Mouse (Mus musculus) thymus, postnatal 0 days (tissue): Measurements from ENCODE around the gene Gm3402. TPM values are rescaled to one million over a fixed set of nuclear protein-coding genes. Genes with fewer than 3 reads are reported as not detected.
"Not testable (repeated sequence)": the region's sequence is repeated elsewhere in the genome, so short reads cannot be mapped to it uniquely, and the experiment has no call there.

ENCODE experiments used
- DNase-seq: peaks from one replicate; pipeline ENCODE4 v3.0.0-alpha.2; 2015; ENCODE audit warnings: low spot score
- polyA plus RNA-seq: library from polyadenylated mRNA; unstranded; fragments of >200 nt; fragmentation: Nextera tagmentation; extraction: Ambion mirVana; gene quantifications from 2 replicates; pipeline ENCODE4 v1.2.1, GENCODE M21; 2015

Gm3402 gene
- polyA plus RNA-seq: not detected in 2 replicates

DNA sequence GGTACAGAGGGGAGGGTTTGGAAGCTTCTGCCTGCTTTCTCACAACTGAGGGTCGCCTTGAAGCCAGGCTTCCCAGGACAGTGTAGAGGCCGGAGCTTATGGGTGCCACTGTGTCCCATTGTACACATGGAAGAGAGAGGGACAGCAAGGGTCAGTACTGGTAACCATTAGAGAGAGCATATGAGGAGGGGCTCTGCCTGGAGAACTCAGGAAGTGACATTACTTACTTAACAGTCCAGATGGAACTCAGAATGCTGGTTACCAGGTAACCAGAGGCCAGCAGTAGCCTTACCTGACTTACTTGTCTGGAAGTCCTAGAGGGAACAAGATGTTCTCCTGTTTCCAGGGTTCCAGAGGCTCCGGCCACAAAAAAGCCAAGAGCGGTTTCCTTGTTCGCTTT is at the start of gene Gm3402:
Gene Gm3402 (plus strand): TSS at position 301 of the 400 bp plus-strand sequence.
- not testable (repeated sequence) for DNase-seq

DNA sequence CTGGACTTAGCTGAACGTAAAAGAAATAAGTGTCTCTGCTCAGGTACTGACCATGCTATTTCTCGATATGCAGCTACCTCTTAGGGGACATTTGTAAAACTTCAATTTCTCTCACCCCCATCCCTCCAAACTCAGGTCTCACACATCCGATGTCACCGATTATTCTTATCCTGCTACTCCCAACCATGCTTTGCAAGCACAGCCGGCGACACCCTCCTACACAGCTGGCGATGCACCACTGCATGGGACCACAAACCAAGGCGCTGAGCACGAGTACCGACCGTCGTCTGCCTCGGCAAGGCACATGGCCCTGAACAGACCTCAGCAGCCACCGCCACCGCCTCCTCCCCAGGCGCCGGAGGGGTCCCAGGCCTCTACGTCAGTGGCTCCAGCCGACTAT is 47.3 kb upstream of the Gm3402 start:
- no peak for DNase-seq

DNA sequence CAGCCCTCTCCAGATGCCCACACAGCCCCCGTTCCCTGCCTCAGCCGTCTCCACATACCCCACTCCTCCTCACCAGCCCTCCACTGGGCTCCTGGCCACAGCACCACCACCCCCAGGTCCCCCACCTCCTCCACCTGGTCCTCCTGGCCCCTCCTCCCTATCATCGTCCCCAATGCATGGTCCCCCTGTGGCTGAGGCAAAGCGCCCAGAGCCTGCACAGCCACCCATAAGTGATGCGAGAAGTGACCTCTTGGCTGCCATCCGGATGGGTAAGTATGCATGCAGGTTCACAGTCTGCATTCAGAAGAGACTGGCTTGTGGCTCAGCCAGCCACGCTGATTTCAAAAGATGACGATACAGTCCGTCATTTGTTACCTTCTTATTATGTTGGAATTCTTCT is 45.6 kb upstream of the Gm3402 start:
- no peak for DNase-seq

DNA sequence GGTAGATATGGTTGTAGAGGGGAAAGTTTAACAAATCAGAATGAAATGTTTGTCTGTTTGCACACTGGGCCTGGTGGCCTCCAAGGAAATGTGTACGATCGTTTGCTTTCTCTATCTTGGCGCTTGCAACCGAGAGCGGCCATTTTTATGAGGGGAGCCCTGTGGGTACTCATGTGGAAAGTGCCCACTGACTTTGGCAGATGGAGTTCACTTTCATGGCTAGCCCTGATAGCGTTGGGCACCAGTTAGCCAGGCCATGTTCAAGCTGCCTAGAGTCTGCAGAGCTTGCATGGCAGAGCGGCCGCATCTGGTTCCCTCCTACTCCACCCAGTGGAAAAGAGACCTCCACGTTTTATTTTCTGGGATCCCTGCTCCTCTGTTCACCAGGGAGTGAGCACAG is 43.1 kb upstream of the Gm3402 start:
- DNase-seq: no peak

DNA sequence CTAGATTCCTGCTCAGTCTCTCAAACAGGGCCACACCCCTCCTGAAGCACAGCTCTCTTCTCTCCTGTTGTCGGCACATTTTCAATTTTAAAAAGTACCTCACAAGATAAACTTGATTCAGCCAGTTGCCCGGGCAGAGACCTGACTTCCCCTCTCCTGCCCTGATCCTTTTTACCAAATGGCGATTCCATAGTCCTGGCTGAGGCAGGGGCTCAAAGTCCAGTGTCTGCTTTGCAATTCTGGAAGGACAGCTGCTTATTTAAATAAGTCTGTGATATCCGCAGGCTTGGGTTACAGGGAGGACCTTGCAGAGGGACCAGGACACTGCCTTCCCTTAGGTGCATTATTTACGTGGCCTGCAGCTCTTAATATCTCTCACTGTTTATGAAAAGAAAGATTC is 42.6 kb upstream of the Gm3402 start:
- DNase-seq: no peak

DNA sequence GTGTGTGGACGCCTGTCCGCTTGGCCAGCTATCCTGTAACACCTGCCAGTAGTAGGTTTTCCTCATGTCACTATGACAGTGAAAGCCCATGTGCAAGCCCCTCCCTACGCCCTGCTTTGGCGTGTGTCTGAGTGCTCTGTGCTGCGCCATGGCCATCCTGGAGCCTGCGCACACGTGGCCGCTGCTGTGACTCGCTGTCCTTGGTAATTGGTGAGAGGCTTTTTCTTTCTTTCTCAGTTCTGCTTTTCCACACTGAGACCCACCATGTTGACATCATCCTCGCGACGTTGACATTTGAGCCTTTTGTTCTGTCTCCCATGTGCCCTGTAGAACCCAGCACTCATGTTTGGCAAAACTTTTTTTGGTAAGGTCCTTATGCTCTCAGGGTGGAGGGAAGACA is 42.1 kb upstream of the Gm3402 start:
- no peak for DNase-seq

DNA sequence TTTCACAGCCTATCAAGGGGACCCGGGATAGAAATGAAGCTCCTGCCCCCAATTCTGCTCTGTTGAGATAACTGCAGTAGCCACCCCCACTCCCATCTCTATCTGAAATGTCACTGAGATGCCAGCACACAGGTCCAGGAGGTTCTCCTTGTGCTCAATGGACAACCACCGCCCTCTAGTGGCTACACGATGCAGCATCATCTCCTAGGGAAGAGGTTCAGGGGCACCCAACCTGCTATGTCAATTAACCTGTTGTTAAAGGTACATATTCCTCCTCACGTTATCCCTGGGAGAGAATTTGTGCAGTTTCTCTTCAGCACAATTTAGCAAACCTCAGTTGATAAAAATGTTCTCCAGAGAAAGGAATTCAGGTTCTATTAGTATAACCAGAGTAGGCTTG is 34.4 kb upstream of the Gm3402 start:
- not testable (repeated sequence) for DNase-seq

DNA sequence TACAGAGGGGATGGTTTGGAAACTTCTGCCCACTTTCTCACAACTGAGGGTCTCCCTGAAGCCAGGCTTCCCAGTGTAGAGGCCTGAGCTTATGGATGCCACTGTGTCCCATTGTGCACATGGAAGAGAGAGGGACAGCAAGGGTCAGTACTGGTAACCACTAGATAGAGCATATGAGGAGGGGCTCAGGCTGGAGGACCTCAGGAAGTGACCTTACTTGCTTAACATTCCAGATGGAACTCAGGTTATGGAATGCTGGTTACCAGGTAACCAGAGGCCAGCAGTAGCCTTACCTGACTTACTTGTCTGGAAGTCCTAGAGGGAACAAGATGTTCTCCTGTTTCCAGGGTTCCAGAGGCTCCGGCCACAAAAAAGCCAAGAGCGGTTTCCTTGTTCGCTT is 32.3 kb upstream of the Gm3402 start, which contains the start of gene Gm6408:
Gene Gm6408 (plus strand): TSS at position 301 of the 400 bp plus-strand sequence.
- DNase-seq: not testable (repeated sequence)

DNA sequence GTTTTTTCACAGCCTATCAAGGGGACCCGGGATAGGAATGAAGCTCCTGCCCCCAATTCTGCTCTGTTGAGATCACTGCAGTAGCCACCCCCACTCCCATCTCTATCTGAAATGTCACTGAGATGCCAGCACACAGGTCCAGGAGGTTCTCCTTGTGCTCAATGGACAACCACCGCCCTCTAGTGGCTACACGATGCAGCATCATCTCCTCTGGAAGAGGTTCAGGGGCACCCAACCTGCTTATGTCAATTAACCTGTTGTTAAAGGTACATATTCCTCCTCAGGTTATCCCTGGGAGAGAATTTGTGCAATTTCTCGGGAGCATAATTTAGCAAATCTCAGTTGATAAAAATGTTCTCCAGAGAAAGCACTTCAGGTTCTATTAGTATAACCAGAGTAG is 25.0 kb upstream of the Gm3402 start:
- DNase-seq: not testable (repeated sequence)

DNA sequence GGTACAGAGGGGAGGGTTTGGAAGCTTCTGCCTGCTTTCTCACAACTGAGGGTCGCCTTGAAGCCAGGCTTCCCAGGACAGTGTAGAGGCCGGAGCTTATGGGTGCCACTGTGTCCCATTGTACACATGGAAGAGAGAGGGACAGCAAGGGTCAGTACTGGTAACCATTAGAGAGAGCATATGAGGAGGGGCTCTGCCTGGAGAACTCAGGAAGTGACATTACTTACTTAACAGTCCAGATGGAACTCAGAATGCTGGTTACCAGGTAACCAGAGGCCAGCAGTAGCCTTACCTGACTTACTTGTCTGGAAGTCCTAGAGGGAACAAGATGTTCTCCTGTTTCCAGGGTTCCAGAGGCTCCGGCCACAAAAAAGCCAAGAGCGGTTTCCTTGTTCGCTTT is 22.9 kb upstream of the Gm3402 start, which contains the start of gene Gm6370:
Gene Gm6370 (plus strand): TSS at position 301 of the 400 bp plus-strand sequence.
- DNase-seq: not testable (repeated sequence)

DNA sequence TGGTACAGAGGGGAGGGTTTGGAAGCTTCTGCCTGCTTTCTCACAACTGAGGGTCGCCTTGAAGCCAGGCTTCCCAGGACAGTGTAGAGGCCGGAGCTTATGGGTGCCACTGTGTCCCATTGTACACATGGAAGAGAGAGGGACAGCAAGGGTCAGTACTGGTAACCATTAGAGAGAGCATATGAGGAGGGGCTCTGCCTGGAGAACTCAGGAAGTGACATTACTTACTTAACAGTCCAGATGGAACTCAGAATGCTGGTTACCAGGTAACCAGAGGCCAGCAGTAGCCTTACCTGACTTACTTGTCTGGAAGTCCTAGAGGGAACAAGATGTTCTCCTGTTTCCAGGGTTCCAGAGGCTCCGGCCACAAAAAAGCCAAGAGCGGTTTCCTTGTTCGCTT is 11.8 kb upstream of the Gm3402 start, which contains the start of gene 4930449I24Rik:
Gene 4930449I24Rik (plus strand): TSS at position 301 of the 400 bp plus-strand sequence.
- DNase-seq: not testable (repeated sequence)

DNA sequence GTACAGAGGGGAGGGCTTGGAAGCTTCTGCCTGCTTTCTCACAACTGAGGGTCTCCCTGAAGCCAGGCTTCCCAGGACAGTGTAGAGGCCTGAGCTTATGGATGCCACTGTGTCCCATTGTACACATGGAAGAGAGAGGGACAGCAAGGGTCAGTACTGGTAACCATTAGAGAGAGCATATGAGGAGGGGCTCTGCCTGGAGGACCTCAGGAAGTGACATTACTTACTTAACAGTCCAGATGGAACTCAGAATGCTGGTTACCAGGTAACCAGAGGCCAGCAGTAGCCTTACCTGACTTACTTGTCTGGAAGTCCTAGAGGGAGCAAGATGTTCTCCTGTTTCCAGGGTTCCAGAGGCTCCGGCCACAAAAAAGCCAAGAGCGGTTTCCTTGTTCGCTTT is 11.6 kb downstream of the Gm3402 start, which contains the start of gene Gm3404:
Gene Gm3404 (plus strand): TSS at position 301 of the 400 bp plus-strand sequence.
- not testable (repeated sequence) for DNase-seq

DNA sequence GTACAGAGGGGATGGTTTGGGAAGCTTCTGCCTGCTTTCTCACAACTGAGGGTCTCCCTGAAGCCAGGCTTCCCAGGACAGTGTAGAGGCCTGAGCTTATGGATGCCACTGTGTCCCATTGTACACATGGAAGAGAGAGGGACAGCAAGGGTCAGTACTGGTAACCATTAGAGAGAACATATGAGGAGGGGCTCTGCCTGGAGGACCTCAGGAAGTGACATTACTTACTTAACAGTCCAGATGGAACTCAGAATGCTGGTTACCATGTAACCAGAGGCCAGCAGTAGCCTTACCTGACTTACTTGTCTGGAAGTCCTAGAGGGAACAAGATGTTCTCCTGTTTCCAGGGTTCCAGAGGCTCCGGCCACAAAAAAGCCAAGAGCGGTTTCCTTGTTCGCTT is 23.4 kb downstream of the Gm3402 start, which contains the start of gene Gm3409:
Gene Gm3409 (plus strand): TSS at position 301 of the 400 bp plus-strand sequence.
- not testable (repeated sequence) for DNase-seq

DNA sequence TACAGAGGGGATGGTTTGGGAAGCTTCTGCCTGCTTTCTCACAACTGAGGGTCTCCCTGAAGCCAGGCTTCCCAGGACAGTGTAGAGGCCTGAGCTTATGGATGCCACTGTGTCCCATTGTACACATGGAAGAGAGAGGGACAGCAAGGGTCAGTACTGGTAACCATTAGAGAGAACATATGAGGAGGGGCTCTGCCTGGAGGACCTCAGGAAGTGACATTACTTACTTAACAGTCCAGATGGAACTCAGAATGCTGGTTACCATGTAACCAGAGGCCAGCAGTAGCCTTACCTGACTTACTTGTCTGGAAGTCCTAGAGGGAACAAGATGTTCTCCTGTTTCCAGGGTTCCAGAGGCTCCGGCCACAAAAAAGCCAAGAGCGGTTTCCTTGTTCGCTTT is 41.9 kb downstream of the Gm3402 start, which contains the start of gene Gm3415:
Gene Gm3415 (plus strand): TSS at position 301 of the 400 bp plus-strand sequence.
- not testable (repeated sequence) for DNase-seq

DNA sequence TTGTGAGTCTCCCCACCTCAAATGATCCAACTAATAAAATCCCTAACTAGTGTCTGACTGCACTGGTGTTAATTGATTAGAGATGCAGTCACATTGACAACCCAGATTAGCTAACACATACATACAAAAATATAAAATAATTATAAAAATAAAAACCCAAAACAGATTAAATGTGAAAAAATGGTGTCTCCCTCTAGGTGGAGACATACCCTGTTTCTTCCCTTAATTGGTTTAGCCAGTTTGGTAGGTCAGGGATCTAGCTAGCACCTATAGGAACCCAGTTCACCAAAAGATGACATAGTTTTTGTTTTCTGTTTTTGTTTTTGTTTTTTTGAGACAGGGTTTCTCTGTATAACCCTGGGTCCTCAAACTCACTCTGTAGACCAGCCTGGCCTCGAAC is 50.3 kb downstream of the Gm3402 start:
- DNase-seq: no peak

Other genes starting within 250 kb of the Gm3402 start
- gene Wasf3, start 129.1 kb upstream of the Gm3402 start, polyA plus RNA-seq: 0.29 and 0.35 TPM in 2 replicates
- not detected in 2 replicates for gene Gm6408, start 32.2 kb upstream of the Gm3402 start, polyA plus RNA-seq
- gene Gm6370, start 22.8 kb upstream of the Gm3402 start, polyA plus RNA-seq: not detected in 2 replicates
- not detected in 2 replicates for gene 4930449I24Rik, start 11.7 kb upstream of the Gm3402 start, polyA plus RNA-seq
- gene Gm3404, start 11.7 kb downstream of the Gm3402 start, polyA plus RNA-seq: not detected in 2 replicates
- 0.13 TPM in 1 of 2 replicates, not detected in the other for gene Gm3409, start 23.5 kb downstream of the Gm3402 start, polyA plus RNA-seq
- gene Gm3415, start 42.0 kb downstream of the Gm3402 start, polyA plus RNA-seq: not detected in 2 replicates
- 0.26 TPM in 1 of 2 replicates, not detected in the other for gene Gpr12, start 71.1 kb downstream of the Gm3402 start, polyA plus RNA-seq